Mouse (Mus musculus) ES-E14 (cell line): ENCODE results near the gene Mrpl47. TPM values are rescaled to one million over a fixed set of nuclear protein-coding genes. Genes with fewer than 3 reads are reported as not detected.

Experiments
- DNase-seq: peaks from one replicate; pipeline ENCODE4 v3.0.0-alpha.2; 2013; ENCODE audit warnings: low read depth, low spot score
- H3K27ac ChIP-seq: 2 replicates; pipeline ENCODE4 v1.5.1; 2012; ENCODE audit warnings: low read depth, mild to moderate bottlenecking, low read length, moderate library complexity, mixed read lengths; ENCODE audit not compliant: poor library complexity, insufficient read depth, severe bottlenecking
- H3K36me3 ChIP-seq: 2 replicates; pipeline ENCODE4 v1.6.1; 2012; ENCODE audit warnings: mild to moderate bottlenecking, low read length, moderate library complexity, mixed read lengths; ENCODE audit not compliant: control insufficient read depth, poor library complexity, insufficient read depth, severe bottlenecking
- H3K4me1 ChIP-seq, 2 experiments: fragments of 150-350 bp in 1 of 2; sonication (generic) in 1 of 2; 2 replicates each; pipeline ENCODE4 v1.6.1; 2012; ENCODE audit warnings: low read length in 2 of 2, mild to moderate bottlenecking in 1 of 2, mixed read lengths in 1 of 2; ENCODE audit not compliant: control insufficient read depth in 2 of 2, insufficient read depth in 2 of 2, poor library complexity in 1 of 2
- H3K4me3 ChIP-seq, 2 experiments: fragments of 150-350 bp in 1 of 2; sonication (generic) in 1 of 2; 2 replicates each; pipeline ENCODE4 v1.5.1; 2012; ENCODE audit warnings: low read length in 2 of 2, low read depth in 1 of 2, mild to moderate bottlenecking in 1 of 2, mixed read lengths in 1 of 2; ENCODE audit not compliant: insufficient read depth in 1 of 2, poor library complexity in 1 of 2, severe bottlenecking in 1 of 2
- H3K9ac ChIP-seq: 2 replicates; pipeline ENCODE4 v1.6.1; 2012; ENCODE audit warnings: low read depth, mild to moderate bottlenecking, low read length, mixed read lengths; ENCODE audit not compliant: poor library complexity, insufficient read depth, severe bottlenecking
- H3K9me3 ChIP-seq: fragments of 150-350 bp; sonication (generic); 2 replicates; pipeline ENCODE4 v1.6.1; 2012; ENCODE audit warnings: low read depth, mild to moderate bottlenecking, low read length; ENCODE audit not compliant: control insufficient read depth, insufficient read depth
- CHD2 ChIP-seq: IDR thresholded peaks from 2 replicates; pipeline ENCODE4 v1.6.1; 2014; ENCODE audit warnings: mild to moderate bottlenecking, low read depth, low read length, inconsistent platforms
- HCFC1 ChIP-seq: IDR thresholded peaks from 2 replicates; pipeline ENCODE4 v1.6.1; 2012; ENCODE audit warnings: low read length, inconsistent platforms, borderline replicate concordance; ENCODE audit not compliant: insufficient read depth
- MAFK ChIP-seq: IDR thresholded peaks from 2 replicates; pipeline ENCODE4 v1.6.1; 2014; ENCODE audit warnings: mild to moderate bottlenecking, low read depth, low read length, inconsistent platforms; ENCODE audit not compliant: insufficient read depth
- ZC3H11A ChIP-seq: IDR thresholded peaks from 2 replicates; pipeline ENCODE4 v1.6.1; 2012; ENCODE audit warnings: low read depth, mild to moderate bottlenecking, inconsistent platforms, low read length, borderline replicate concordance
- ZNF384 ChIP-seq: IDR thresholded peaks from 2 replicates; pipeline ENCODE4 v1.6.1; 2012; ENCODE audit warnings: low read depth, low read length, inconsistent platforms
- in situ Hi-C, 2 experiments: fragments of 600-800 bp; cut with MboI; formaldehyde crosslinking; loops; one replicate each; pipeline ENCODE4 v1.15.1; 2025; ENCODE audit warnings: low sequenced_read_pairs in 2 of 2, inconsistent platforms in 1 of 2; ENCODE audit not compliant: unreplicated experiment in 2 of 2
- total RNA-seq: library from RNA; depleted of rRNA; stranded (reverse); fragments of 300-350 nt; gene quantifications from 2 replicates; pipeline ENCODE4 v1.2.3, GENCODE M21; 2012

Mrpl47 gene
- total RNA-seq, 1 experiment, result 40.3 TPM

- H3K9ac ChIP-seq, result no peak overlapping the region
- H3K4me3 ChIP-seq, result no peak overlapping the region
- in situ Hi-C loops, result no loop called here
- H3K9me3 ChIP-seq, result no peaks in the 10 kb centered on the region
- DNase-seq, result peak; percentile 88
- H3K36me3 ChIP-seq, result no peaks in the 10 kb centered on the region
- no peak for TF ChIP-seq HCFC1
- peak; percentile 59; the same call in 1 of the 2 replicates for TF ChIP-seq ZC3H11A
- no peak for TF ChIP-seq MAFK
- H3K4me1 ChIP-seq, result peaks cover 0 to 4% of the 10 kb centered on the region in 2 experiments; a peak in 1 of 4 replicates
- H3K27ac ChIP-seq, result no peak overlapping the region
Observed at GRCm38 (mm10) chr3:32698228-32698863, 39.1 kb downstream of the Mrpl47 start.

- DNase-seq, result no peak
- no peak for TF ChIP-seq CHD2
- TF ChIP-seq ZC3H11A, result no peak
- TF ChIP-seq HCFC1, result no peak
- no peak for TF ChIP-seq MAFK
- no peak for TF ChIP-seq ZNF384
- in situ Hi-C loops, result no loop called here
Observed at GRCm38 (mm10) chr3:32695583-32695980, 41.8 kb downstream of the Mrpl47 start.

GRCm38 (mm10) chr3:32694737-32695582, 42.4 kb downstream of the Mrpl47 start:
- Histone ChIP-seq H3K27ac (no peak overlapping the region), H3K4me1 (peaks cover 0 to 4% of the 10 kb centered on the region in 2 experiments; a peak in 1 of 4 replicates), H3K9me3 (no peaks in the 10 kb centered on the region), H3K36me3 (no peaks in the 10 kb centered on the region), H3K4me3 (no peak overlapping the region), H3K9ac (no peak overlapping the region)
- DNase-seq, result no peak
- in situ Hi-C loops, result no loop called here
- no peak for TF ChIP-seq HCFC1
- no peak for TF ChIP-seq ZC3H11A
- TF ChIP-seq MAFK, result no peak

More at GRCm38 (mm10) chr3:32695583-32695980, 41.8 kb downstream of the Mrpl47 start:
- Histone ChIP-seq H3K4me1 (peaks cover 0 to 4% of the 10 kb centered on the region in 2 experiments; a peak in 1 of 4 replicates), H3K36me3 (no peaks in the 10 kb centered on the region), H3K27ac (no peak overlapping the region), H3K9me3 (no peaks in the 10 kb centered on the region), H3K4me3 (no peak overlapping the region), H3K9ac (no peak overlapping the region)

GRCm38 (mm10) chr3:32694211-32694610, 43.2 kb downstream of the Mrpl47 start:
- no peak for TF ChIP-seq HCFC1
- TF ChIP-seq CHD2, result no peak
- TF ChIP-seq ZNF384, result no peak
- TF ChIP-seq MAFK, result no peak
- TF ChIP-seq ZC3H11A, result no peak
- Histone ChIP-seq H3K9me3 (no peaks in the 10 kb centered on the region), H3K9ac (no peak overlapping the region), H3K36me3 (no peaks in the 10 kb centered on the region), H3K4me1 (peaks cover 0 to 4% of the 10 kb centered on the region in 2 experiments; a peak in 1 of 4 replicates), H3K4me3 (no peak overlapping the region), H3K27ac (no peak overlapping the region)
- no peak for DNase-seq
- in situ Hi-C loops, result no loop called here
